Mouse (Mus musculus): ENCODE results near the gene Mthfsd.

GRCm38 (mm10) chr8:121085561-121085960 is 22.6 kb downstream of the Mthfsd start:
- TF ChIP-seq EP300 (IDR thresholded peaks at IDR 0.05) = no peak
- no peak for TF ChIP-seq CTCF (IDR thresholded peaks at IDR 0.05)
